Mouse (Mus musculus): Measurements from ENCODE around the gene Sat1.
"Not testable (repeated sequence)": the region's sequence is repeated elsewhere in the genome, so short reads cannot be mapped to it uniquely, and the experiment has no call there.

Gene Sat1

DNA sequence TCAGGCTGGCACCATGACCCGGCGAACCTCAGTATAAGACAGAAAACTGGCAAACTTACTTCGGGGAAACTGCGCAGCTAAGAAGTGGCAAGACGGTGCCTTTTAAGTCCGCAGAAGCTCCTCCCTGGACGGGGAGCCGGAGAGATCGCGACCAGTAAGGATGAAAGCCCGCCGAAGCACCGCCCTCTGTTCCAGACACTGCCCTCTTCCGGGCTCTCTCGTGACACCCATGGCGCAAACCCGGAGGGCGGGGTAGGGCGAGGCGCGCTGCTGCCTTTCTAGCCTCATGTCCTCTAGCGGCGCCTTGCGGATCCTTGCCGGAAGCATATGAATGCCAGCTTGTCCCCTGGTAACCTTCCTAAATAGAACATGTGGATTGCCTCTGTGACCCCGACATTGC, at the start of gene Sat1:
Sat1 (minus strand) TSS at position 179 of the 400 bp plus-strand sequence.
- peak; percentile 95 for DNase-seq (ENCODE audit: low read depth, low spot score)

DNA sequence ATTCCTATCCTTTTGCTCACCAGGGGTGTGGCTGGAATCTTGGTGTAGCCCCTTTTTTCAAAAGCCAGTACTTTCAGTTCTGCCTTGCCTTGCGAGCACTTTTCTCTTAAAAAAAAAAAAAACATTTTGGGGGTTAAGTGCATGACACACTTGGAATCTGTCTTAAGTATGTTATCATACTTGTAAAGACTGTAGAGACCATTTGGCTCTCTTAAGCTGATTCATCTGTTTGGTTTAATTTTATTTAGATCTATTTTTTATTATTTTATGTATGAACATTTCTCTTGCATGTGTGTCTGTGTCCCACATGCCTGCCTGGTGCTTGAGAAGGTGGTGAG, 46.6 kb upstream of the Sat1 start:
- no peak for DNase-seq (ENCODE audit: low read depth, low spot score)

DNA sequence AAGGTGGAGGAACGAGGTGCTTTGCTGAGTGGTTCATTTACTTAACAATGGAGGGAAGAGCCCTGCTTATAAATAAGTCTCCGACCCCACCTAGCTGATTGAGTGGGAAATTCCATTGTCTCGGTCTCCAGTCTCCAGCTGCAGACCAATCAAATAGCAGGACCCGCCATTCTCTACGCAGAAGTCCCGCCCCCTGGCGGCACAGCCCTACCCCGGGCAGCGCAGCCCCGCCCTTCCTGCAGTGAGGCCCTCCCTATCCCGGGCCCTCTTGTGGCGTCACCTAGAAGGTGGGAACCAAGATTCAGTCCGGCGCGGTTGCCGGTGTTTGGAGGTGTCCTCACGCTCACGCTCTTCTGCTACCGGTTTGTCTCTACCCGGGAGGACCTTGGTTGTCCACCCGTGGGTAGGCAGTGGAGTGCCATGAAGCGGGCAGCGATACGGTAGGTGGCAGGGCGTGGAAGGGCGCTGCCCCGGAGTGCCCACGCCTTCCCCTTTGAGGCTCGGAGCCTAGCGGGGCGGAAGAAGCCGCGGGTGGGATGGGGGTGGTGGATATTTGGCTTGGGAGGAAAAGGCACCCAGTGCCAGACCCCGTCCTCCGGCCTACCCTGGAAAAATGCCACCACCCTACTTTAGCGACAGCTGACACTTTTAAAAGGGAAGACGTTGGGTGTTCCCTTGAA, 46.1 kb upstream of the Sat1 start, which contains the start of gene Acot9:
Acot9 (plus strand) TSS at position 209 of the 680 bp plus-strand sequence.
- DNase-seq (ENCODE audit: low read depth, low spot score) = peak; percentile 94

DNA sequence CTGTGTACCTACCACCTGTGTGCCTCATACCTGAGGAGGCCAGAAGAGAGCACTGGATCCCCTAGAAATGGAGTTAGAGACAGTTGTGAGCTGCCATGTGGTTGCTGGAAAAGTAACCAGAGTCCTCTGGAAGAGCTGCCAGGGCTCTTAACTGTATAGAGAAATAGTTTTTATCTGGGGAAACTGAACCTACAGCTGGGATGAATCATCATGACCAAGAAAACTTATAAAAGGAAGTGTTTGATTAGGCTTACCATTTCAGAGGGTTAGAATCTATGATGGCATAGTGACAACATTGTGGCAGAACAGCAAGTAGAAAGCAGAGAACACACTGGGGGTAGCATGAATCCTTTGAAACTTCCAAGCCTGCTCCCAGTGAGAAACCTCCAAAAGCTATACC, 40.6 kb upstream of the Sat1 start:
- no peak for DNase-seq (ENCODE audit: low read depth, low spot score)

DNA sequence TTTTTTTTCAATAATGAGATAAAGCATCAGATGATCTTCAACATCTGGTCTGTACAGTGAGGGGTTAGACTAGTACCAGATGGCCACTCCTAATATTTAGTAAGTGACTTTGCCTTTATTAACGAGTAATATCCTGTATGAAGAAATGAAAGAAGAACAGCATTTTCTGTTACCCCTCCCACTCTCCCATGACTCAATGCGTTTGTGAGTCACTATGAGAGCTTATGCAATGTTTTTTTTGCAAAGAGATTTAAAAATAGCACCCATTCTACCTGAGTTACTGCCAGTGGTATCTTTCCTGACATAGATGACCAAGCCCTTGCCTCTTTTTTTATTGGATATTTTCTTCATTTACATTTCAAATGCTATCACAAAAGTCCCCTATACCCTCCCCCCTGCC, 2.0 kb upstream of the Sat1 start:
- DNase-seq (ENCODE audit: low read depth, low spot score) = peak; percentile 25

- DNase-seq (ENCODE audit: low read depth, low spot score) = peak; percentile 58
Observed at GRCm38 (mm10) chrX:155215501-155216248, 574 bp downstream of the Sat1 start.

DNA sequence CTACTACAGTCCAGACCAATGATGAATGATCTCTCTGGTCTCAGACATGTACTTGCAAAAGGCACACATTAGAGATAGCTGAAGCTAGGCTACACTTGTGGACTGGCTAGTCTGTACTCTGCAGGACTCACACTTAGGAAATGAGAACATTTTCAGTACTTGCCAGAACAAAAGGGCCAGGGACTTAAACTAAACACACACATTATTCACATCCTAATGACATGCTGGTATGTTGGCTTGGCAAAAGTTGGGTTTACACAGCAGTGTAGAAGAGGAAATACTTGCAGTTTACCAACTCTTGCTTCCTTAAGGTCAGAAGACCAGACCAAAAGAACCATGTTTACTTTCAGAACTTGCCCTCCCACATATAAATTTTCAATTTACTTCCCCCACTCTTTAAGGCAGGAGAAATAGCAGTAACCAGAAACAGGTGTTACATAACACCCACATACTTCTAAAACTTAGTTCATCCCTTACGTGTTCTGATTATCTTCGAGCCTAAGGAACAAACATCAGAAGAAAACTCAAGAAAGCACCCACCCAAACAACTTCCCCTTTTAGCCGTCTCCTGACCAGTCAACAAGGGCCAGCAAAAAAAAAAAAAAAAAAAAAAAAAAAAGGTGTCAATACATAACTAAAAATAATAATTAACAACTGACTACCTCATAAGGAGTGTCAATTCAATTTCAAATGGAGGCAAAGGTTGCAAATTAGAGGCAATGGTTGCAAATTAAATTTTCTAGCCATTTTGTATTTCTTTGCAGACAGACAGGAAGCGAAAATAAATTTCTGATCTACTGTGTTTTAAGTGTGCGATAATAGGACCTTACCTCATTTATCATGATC, 1.7 kb downstream of the Sat1 start:
- DNase-seq (ENCODE audit: low read depth, low spot score) = peak; percentile 3

DNA sequence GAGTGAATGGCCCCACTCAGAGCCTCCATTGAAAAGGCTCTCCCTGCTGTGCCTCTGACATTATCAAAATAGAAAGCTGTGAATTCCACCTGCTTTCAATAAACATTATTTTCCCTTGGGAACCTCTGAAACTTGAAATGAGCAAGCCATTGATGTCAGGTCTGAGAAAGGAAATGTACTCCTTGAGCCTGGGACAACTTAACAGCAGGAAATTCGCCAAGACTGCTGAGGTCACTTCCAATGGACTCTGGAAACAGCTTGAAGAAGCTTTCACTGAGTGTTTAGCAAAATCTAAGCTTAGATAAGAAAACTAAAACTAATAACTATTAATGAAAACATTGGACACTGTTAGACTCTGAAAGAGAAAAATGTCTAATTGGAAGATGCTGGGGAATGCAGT, 7.6 kb downstream of the Sat1 start:
- no peak for DNase-seq (ENCODE audit: low read depth, low spot score)

DNA sequence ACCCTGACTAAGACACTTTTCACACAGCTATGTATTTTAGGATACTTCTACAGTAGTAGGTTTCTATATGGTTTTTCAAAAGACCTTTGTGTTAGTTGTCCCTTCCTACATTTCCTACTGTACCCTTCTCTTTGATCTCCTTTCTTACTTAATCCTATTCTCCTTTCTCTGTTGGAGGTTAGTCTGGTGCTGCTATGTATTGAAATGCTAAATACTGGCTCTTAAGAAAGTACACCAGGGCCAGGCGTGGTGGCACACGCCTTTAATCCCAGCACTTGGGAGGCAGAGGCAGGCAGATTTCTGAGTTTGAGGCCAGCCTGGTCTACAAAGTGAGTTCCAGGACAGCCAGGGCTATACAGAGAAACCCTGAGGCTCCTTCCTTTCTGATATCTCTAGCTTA, 10.8 kb downstream of the Sat1 start:
- not testable (repeated sequence) for DNase-seq (ENCODE audit: low read depth, low spot score)

- no peak for DNase-seq (ENCODE audit: low read depth, low spot score)
Observed at GRCm38 (mm10) chrX:155202406-155203305, 13.6 kb downstream of the Sat1 start.

- no peak for DNase-seq (ENCODE audit: low read depth, low spot score)
Observed at GRCm38 (mm10) chrX:155201799-155202198, 14.4 kb downstream of the Sat1 start.

- no peak for DNase-seq (ENCODE audit: low read depth, low spot score)
Observed at GRCm38 (mm10) chrX:155194979-155195378, 21.3 kb downstream of the Sat1 start.

DNA sequence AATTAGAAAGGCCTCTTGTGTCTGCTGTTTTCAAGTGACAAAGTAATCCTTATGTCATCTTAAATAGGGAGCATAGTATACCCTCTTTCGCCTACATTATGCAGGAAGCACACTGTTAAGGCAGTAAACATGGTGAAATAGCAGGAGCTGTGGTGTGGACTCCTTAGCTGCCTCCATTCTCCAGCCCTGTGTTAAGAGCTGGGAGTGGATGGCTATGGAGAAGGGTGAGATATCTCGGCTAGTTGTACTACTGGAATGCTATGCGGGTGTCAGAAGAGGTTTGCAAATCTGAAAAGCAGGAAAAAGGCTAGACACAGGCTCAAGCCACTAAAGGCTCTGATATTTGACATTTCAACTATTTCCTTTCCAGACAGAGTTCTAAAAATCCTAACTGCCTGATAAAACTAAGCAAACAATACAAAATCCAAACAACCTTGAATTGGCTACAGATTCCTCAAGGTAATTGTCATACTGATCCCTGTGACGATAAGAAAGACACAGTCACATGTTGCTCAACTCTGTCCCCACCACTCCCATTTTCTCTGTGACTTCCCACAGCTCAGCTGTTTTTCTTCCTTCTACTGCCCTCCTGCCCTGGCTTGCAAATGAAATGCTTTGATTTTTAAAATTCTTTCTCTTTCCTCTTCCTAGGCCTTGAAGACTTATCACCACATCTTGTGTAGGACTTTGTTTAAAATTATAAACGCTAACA, 22.4 kb downstream of the Sat1 start:
- no peak for DNase-seq (ENCODE audit: low read depth, low spot score)

DNA sequence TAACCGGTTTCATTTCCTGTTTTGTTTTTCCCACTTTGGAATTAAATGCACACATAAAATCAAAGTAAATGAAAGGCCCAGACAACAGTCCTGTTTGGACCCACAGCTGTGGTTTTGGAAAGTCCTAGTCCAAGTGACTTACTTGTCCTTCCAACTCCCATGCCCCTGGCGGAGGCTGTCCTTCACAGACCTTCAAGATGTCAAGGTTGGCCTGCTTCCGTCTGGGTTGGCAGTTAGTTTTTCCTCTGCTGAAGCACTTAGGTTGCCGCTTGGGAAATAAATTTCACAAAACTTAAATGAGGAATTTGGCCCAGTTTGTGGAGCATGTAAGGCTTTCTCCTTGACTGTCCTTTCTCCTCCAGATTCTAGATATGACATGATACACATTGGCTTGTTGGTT, 24.3 kb downstream of the Sat1 start:
- no peak for DNase-seq (ENCODE audit: low read depth, low spot score)

- no peak for DNase-seq (ENCODE audit: low read depth, low spot score)
Observed at GRCm38 (mm10) chrX:155177640-155178039, 38.6 kb downstream of the Sat1 start.

DNA sequence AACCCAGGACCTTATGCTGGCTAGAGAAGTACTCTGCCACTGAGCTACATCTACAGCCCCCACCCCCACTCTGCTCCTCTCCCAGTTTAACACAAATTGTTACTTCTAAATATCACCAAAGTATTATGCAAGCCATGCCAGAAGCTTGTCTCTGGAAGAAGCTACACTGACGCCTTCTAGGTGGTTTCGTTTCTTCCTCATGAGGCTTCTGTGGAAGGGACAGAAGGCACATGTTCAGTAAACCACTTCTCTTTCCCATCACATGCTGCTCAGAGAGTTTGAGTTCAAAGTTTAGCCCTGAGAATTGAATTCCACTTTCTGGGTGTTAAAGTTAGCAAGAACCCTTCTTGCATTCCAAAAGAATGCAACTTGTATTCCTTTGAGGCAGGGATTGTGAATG, 39.0 kb downstream of the Sat1 start:
- DNase-seq (ENCODE audit: low read depth, low spot score) = no peak

GRCm38 (mm10) chrX:155175568-155175967, 40.7 kb downstream of the Sat1 start:
- DNase-seq (ENCODE audit: low read depth, low spot score) = no peak

GRCm38 (mm10) chrX:155172310-155172709, 43.9 kb downstream of the Sat1 start:
- DNase-seq (ENCODE audit: low read depth, low spot score) = no peak

DNA sequence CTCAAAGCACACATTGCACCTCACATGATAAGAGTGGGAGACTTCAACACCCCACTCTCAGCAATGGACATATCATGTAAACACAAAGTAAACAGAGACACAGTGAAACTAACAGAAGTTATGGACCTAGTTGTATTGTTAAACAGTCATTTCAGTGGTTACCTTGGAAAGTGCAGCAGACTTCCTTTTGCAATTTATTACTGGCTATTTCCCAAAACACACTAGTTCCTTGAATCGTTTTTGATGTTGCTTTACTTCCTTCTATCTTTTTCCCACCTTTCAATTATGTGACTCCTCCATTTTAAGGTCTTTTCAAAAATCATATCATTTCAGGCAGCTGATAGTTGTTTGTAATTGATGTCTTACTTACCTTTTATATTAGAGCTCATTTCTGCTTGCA, 44.5 kb downstream of the Sat1 start:
- no peak for DNase-seq (ENCODE audit: low read depth, low spot score)

DNA sequence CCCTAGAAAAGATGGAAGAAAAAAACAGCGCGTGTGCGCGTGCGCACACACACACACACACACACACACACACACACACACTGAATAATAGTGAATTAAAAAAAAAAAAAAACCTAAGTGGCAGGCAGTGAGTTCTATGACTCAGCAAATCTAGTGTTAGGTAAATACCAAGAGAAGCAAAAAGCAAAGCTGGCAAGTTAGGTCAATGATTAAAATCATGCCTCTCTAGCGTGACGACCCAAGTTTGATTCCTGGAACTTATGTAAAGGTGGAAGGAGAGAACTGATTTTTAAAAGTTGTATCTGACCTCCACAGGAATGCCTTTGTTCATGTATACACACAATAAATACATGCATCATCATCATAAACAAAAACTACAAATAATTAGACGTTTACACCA, 46.4 kb downstream of the Sat1 start:
- no peak for DNase-seq (ENCODE audit: low read depth, low spot score)

GRCm38 (mm10) chrX:155167667-155168066, 48.6 kb downstream of the Sat1 start:
- no peak for DNase-seq (ENCODE audit: low read depth, low spot score)
